Mouse (Mus musculus) cortical plate, adult 2 months (tissue): ENCODE results near the gene Atp5d. TPM values are rescaled to one million over a fixed set of nuclear protein-coding genes. Genes with fewer than 3 reads are reported as not detected.

Source experiments
- H3K27ac ChIP-seq: fragments of 200-500 bp; 2 replicates; pipeline ENCODE4 v1.5.1; 2012; ENCODE audit warnings: low read length, control low read depth, inconsistent platforms; ENCODE audit not compliant: insufficient read depth
- H3K4me1 ChIP-seq: fragments of 200-500 bp; 2 replicates; pipeline ENCODE4 v1.6.1; 2011; ENCODE audit warnings: low read length; ENCODE audit not compliant: control insufficient read depth, insufficient read depth
- H3K4me3 ChIP-seq: fragments of 200-500 bp; 2 replicates; pipeline ENCODE4 v1.5.1; 2011; ENCODE audit warnings: mild to moderate bottlenecking, low read length, control low read depth; ENCODE audit not compliant: insufficient read depth
- CTCF ChIP-seq: fragments of 200-500 bp; IDR thresholded peaks from 2 replicates; pipeline ENCODE4 v1.5.1; 2011; ENCODE audit warnings: mild to moderate bottlenecking, control low read depth, low read length; ENCODE audit not compliant: insufficient read depth; ENCODE audit errors: extremely low read depth
- POLR2A ChIP-seq: fragments of 200-500 bp; IDR thresholded peaks from 2 replicates; pipeline ENCODE4 v1.6.1; 2011; ENCODE audit warnings: mild to moderate bottlenecking, low read length, control low read depth; ENCODE audit not compliant: insufficient read depth; ENCODE audit errors: extremely low read depth
- polyA plus RNA-seq: library from polyadenylated mRNA; depleted of rRNA; stranded (reverse); fragments of >200 nt; gene quantifications from 2 replicates; pipeline ENCODE4 v1.2.3, GENCODE M21; 2012

Gene Atp5d
- polyA plus RNA-seq, 1 experiment: 641 TPM

- no peak overlapping the region for H3K27ac ChIP-seq
- no peak for TF ChIP-seq POLR2A
- peak; percentile 63 for TF ChIP-seq CTCF
- H3K4me1 ChIP-seq: peaks cover 3% of the 10 kb centered on the region; the same call in 1 of the 2 replicates
- no peak overlapping the region for H3K4me3 ChIP-seq
Measured at GRCm38 (mm10) chr10:80144864-80145838, 6.7 kb downstream of the Atp5d start.

GRCm38 (mm10) chr10:80145896-80146295, 7.5 kb downstream of the Atp5d start:
- no peak overlapping the region for H3K27ac ChIP-seq
- peaks cover 3% of the 10 kb centered on the region; the same call in 1 of the 2 replicates for H3K4me1 ChIP-seq
- 0 out of 2 replicates have a peak, but pooled peaks have one; percentile 2 for TF ChIP-seq POLR2A
- TF ChIP-seq CTCF: no peak
- no peak overlapping the region for H3K4me3 ChIP-seq

- Histone ChIP-seq H3K4me3 (no peak overlapping the region), H3K4me1 (peaks cover 3% of the 10 kb centered on the region; the same call in 1 of the 2 replicates), H3K27ac (peak overlapping the region; percentile 30; the same call in 1 of the 2 replicates)
- no peak for TF ChIP-seq POLR2A
- TF ChIP-seq CTCF: no peak
Measured at GRCm38 (mm10) chr10:80146568-80147011, 8.2 kb downstream of the Atp5d start.

GRCm38 (mm10) chr10:80147146-80147718, 8.8 kb downstream of the Atp5d start:
- Histone ChIP-seq H3K4me3 (peak overlapping the region; percentile 86; the same call in 1 of the 2 replicates), H3K4me1 (peaks cover 3% of the 10 kb centered on the region; the same call in 1 of the 2 replicates), H3K27ac (peak overlapping the region; percentile 4)
- TF ChIP-seq CTCF: no peak
- TF ChIP-seq POLR2A: no peak

- TF ChIP-seq POLR2A: peak; percentile 77
- peak; percentile 25; the same call in 1 of the 2 replicates for TF ChIP-seq CTCF
- Histone ChIP-seq H3K4me3 (peak within 1 kb of the TSS; percentile 86), H3K4me1 (peaks cover 3% of the 10 kb centered on the region; the same call in 1 of the 2 replicates), H3K27ac (peak within 1 kb of the TSS; percentile 93)
Measured at GRCm38 (mm10) chr10:80147719-80148601, 9.5 kb downstream of the Atp5d start, which contains the start of gene Midn. TSS of gene Midn (plus strand) at chr10:80148272.

- Histone ChIP-seq H3K4me1 (peaks cover 2% of the 10 kb centered on the region; the same call in 1 of the 2 replicates), H3K27ac (peak overlapping the region; percentile 93), H3K4me3 (peak overlapping the region; percentile 86)
- TF ChIP-seq CTCF: peak; percentile 32; the same call in 1 of the 2 replicates
- no peak for TF ChIP-seq POLR2A
Measured at GRCm38 (mm10) chr10:80148610-80149290, 10.3 kb downstream of the Atp5d start.

GRCm38 (mm10) chr10:80149291-80150225, 11.1 kb downstream of the Atp5d start:
- TF ChIP-seq POLR2A (peak; percentile 89), CTCF (no peak)
- Histone ChIP-seq H3K4me1 (no peaks in the 10 kb centered on the region; the same call in 1 of the 2 replicates), H3K4me3 (peak overlapping the region; percentile 86), H3K27ac (peak overlapping the region; percentile 93)
